Mouse (Mus musculus) liver, postnatal 0 days (tissue): ENCODE measurements around the gene Saysd1.

ENCODE experiments used
- CTCF ChIP-seq: sonication (generic); IDR thresholded peaks from 2 replicates; pipeline ENCODE4 v1.5.1; 2016; ENCODE audit warnings: antibody characterized with exemption, low read depth
- EP300 ChIP-seq: IDR thresholded peaks from 2 replicates; pipeline ENCODE4 v1.6.1; 2016; ENCODE audit warnings: antibody characterized with exemption, low read depth, mild to moderate bottlenecking

DNA sequence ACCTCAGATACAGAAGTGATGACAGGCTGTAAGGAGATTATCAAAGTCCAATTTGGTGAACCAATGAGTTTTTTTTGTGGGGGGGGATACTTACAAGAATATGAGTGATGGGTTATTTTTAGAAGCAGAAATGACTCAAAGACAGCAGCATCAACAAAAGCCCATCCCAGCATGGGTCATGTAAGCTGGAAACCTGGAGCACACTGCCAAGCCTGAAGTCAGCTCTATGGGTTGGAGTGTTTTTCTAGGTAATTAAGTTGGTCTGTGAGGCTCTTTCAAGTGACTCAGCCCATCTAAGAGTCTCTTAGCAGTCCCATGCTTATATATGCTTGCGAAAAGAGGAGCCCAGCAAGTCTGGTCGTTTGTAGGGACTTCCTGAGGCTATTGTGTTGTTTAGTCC is 91.0 kb downstream of the Saysd1 start:
- TF ChIP-seq EP300 = no peak
- TF ChIP-seq CTCF = no peak
